Mouse (Mus musculus): ENCODE measurements around the gene Klf2.

DNA sequence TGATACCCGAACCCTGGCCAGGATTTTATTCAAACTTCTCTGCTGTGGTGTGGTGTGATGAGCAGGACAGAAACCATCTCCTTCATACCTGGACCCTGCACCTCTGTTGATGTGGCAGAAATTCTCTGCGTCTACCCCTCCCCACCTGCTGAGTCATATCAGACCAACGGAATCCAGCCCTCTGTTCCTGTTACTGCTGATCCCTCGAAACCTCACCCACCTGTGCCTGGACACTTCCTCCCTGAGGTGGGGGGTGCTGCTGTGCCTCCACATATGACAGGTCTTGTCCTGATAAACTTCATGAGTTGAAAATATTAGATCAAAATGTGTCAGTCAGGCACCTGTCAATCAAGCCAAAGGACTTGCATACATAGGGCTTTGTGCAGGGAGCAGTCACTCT lies 33.5 kb upstream of the Klf2 start:
- TF ChIP-seq EP300 (IDR thresholded peaks at IDR 0.05; ENCODE audit: insufficient read depth, low read depth, low read length), result no peak
- TF ChIP-seq CTCF (IDR thresholded peaks at IDR 0.05; ENCODE audit: low read depth, low read length), result no peak
- no peak for TF ChIP-seq POLR2A (IDR thresholded peaks at IDR 0.05; ENCODE audit: insufficient read depth, low read length)

Data from ES-Bruce4 (cell line).